In genomic region chr5:114583046-114583445, GRCm38 (mm10) we compare ENCODE assay signal across 17 mouse cellular contexts.
"Had no signal": no experiment of that assay in that cellular context is flagged by ENCODE, and none has a peak within 500 bp of the region (broad histone marks: within the 10 kb centered on the region; RNA-seq: fewer than 3 reads in every experiment).

No protein-coding gene starts in this region.

- DNase-seq: kidney, adult 2 months; kidney, postnatal 10 days; kidney, postnatal 36 days; layer of hippocampus, postnatal 36 days; left cerebral cortex, postnatal 4 days; liver, postnatal 0 days; lung, embryonic 14.5 days; thymus, adult 18-20 months had no signal

- H3K9me3 ChIP-seq: limb, embryonic 12.5 days; limb, embryonic 15.5 days; midbrain, embryonic 13.5 days had no signal

- H3K9ac ChIP-seq: limb, embryonic 12.5 days; limb, embryonic 15.5 days; liver, embryonic 14.5 days; liver, postnatal 0 days; lung, embryonic 14.5 days; midbrain, embryonic 13.5 days had no signal

- H3K36me3 ChIP-seq: limb, embryonic 12.5 days; limb, embryonic 15.5 days; midbrain, embryonic 13.5 days had no signal

- H3K4me3 ChIP-seq: left cerebral cortex, adult 2 months; limb, embryonic 12.5 days; limb, embryonic 15.5 days; midbrain, embryonic 13.5 days had no signal

- H3K4me2 ChIP-seq: limb, embryonic 12.5 days; limb, embryonic 15.5 days; liver, embryonic 11.5 days; lung, embryonic 14.5 days; midbrain, embryonic 13.5 days had no signal

- ATAC-seq: intestine, postnatal 0 days; liver, postnatal 0 days; lung, postnatal 0 days; midbrain, embryonic 13.5 days had no signal

- H3K4me1 ChIP-seq: limb, embryonic 15.5 days had no signal

- H3K27ac ChIP-seq: left cerebral cortex, adult 2 months; limb, embryonic 12.5 days; limb, embryonic 15.5 days; liver, embryonic 14.5 days; macrophage; midbrain, embryonic 13.5 days had no signal
